Mouse (Mus musculus) 3T3-L1 (cell line): ENCODE measurements at regions not wholly inside any gene's neighbourhood (a gene's known extent, or its start where the extent isn't known, plus 50 kb on each side); places are given as distances from the start of the nearest gene placed in this dataset.

Experiments used
- DNase-seq: peaks from one replicate; pipeline ENCODE4 v3.0.0-alpha.2; 2015; ENCODE audit warnings: low read depth, low spot score

DNA sequence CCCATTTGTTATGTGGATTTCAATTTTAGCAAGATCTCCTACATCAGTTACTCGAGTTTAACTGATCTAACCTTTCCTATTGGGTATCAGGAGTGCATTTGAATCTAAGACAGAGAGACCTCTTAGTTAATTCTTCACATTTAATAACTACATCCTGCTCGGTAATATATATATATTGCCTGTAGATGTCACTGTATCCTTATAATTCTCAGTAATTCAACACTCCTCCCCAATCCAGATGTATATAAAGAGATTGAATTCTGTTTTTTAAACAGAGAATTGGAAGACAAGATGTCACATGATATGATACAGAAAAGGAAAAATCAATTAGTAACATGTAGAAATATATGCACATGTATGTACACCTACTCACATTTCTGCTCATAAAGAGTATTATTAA lies 133.3 kb upstream of the Mageb4 start:
- peak; percentile 2 for DNase-seq
